Mouse (Mus musculus) stomach, adult 2 months (tissue): Measurements from ENCODE around the gene Fh1. TPM values are rescaled to one million over a fixed set of nuclear protein-coding genes. Genes with fewer than 3 reads are reported as not detected.

Experiments
- polyA plus RNA-seq: library from polyadenylated mRNA; depleted of rRNA; stranded (reverse); fragments of >200 nt; gene quantifications from 2 replicates; pipeline ENCODE4 v1.2.3, GENCODE M21; 2012; rRNA removed

Fh1 gene
- polyA plus RNA-seq, result 8.0 and 9.0 TPM in 2 replicates

DNA sequence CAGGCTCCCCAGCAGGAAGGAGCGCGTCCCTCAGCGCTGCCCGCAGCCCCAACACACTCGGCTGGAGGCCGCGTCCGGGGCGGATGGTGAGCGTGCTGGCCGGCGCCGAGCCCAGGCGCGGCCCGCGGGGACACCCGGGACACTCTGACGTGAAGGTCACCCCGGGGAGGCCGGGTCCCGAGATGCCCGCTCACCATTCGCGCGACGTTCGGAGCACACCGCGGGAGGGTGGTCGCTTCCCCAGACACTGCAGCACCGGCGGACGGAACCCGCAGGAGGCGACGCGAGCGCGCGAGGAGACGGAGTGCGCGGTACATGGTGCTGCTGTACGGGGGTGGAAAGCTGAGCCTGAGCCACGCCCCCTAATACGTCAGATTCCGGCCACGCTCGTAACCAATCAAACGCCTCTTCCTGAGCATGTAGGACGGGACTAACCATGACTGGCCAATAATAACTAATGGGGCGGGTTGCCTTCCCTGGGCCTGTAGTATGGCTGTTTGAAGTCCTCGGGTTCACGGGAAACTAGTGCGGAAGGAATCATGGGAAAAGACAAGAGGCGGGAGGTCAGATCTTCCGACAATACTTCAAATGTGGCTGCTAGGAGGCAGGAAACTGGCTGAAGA is at the start of gene Fh1:
TSS of gene Fh1 (minus strand) at position 379 of the 623 bp plus-strand sequence.

GRCm38 (mm10) chr1:175619814-175620431 is 5.5 kb downstream of the Fh1 start, which contains the start of gene Kmo:
Kmo (plus strand) TSS chr1:175620381.

Other genes with a start within 250 kb of the Fh1 start
- gene Rgs7, start 133.1 kb downstream of the Fh1 start, polyA plus RNA-seq, result 0.14 and 0.17 TPM in 2 replicates
- gene Kmo, start 5.3 kb downstream of the Fh1 start, polyA plus RNA-seq, result 0.08 TPM in 2 replicates
- 1.3 TPM in 2 replicates for gene Opn3, start 67.1 kb upstream of the Fh1 start, polyA plus RNA-seq
- 8.9 and 17.9 TPM in 2 replicates for gene Chml, start 67.3 kb upstream of the Fh1 start, polyA plus RNA-seq
- not detected in 2 replicates for gene Wdr64, start 73.0 kb upstream of the Fh1 start, polyA plus RNA-seq